Mouse (Mus musculus) thymus, postnatal 36 days (tissue): ENCODE results near the gene Cant1.

Experiments
- DNase-seq, 2 experiments: peaks; one replicate each; pipeline ENCODE4 v3.0.0; 2022; ENCODE audit warnings: mixed read lengths in 2 of 2

Cant1 gene

GRCm38 (mm10) chr11:118418834-118419504, at the start of gene Cant1:
TSS of gene Cant1 (minus strand) at chr11:118419086.
- peak; percentile 97 to 99 for DNase-seq

GRCm38 (mm10) chr11:118467441-118468035, 48.7 kb upstream of the Cant1 start:
- DNase-seq = peak; percentile 42 to 56

DNA sequence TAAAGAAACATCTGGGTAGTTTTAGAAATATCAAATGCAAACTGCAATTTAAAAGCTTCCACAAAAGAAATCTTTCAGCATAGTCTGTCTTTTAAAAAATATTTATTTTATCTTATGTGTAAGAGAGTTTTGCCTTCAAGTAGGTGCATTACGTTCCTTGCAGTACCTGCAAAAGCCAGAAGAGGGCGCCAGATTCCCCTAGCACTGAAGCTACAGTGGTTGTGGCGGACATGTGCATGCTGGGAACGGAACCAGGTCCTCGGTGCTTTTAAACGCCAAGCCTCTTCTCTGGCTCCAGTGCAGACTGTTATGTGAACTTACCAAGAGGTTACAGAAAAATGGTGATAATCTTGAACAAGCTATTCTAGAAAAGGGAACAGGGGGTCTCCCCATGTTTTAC, 41.4 kb upstream of the Cant1 start:
- peak; percentile 50 to 51 for DNase-seq

DNA sequence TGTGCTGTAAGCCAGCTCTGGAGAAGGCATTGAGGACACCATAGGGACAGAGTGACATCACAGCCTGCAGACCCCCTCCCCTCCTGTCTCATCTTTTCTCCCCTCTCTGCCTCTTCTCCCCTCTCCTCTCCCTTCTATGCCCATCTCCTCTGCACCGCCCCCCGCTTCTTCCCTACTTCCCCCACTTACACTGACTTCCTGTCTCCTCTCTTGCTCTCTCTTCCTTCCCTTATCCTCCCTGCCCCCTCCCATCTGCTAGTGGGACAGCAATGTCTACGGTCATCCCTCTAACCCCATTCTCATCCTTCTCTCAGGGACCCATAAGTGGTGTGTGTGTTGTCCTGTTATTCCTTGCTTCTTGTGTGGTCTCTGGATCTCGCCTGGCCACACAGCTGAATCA, 40.6 kb upstream of the Cant1 start:
- DNase-seq = peak; percentile 42 to 58

DNA sequence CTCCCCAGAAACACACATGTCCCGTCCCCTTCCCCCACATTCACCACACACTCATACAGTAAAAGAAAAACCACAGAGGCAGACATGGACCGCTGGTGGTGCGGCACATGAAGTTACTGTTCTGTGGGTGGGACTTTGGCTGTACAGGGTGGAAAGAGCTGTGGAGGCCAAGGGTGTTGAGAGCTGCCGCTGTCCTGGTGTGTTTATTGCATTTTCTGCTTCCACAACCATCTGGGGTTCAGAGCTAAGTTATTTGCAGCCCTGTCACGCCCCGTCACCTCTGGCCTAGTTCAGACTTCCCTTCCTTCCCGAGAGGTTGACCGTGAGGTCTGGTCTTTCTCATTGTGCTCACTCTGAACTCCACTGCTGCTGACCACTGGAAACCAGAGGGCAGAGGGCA, 40.2 kb upstream of the Cant1 start:
- peak; percentile 42 to 47 for DNase-seq

- DNase-seq = no peak
Measured at GRCm38 (mm10) chr11:118456937-118457336, 38.1 kb upstream of the Cant1 start.

GRCm38 (mm10) chr11:118455788-118456187, 36.9 kb upstream of the Cant1 start:
- no peak for DNase-seq

DNA sequence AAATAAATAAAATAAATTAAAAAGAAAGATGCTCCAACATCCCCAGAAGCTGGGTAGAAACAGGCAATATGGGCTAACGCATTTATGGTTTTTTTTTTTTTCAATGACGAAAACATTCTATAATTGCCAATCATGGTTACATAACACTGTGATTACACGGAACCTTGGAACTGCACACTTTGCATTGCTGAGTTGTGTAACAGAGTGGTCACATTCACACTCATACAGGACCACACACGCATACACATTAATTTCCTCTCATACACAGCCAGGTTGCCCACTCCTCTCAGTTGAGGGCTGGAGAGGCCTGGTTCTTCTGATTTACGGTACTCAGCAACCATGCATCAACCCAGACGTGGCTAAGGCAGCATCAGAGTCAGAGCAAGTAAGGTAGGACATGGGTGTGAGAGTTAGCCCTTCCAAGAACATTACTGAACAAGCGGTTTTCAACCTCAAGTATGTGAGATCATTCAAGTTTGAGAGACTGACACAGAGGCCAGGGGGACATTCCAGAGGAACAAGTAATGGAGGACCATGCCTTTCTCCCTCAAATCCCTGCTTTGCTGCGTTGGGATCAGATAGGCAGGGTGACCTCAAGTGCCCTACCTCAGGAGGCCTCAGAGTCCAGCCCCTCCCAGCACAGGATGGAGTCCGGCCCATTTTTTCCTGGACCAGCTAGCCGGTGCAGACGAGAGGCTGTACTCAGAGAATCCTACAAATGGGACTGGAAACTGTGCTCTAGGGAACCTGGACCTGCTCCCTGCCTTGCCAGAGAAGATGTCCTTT, 35.2 kb upstream of the Cant1 start:
- DNase-seq = no peak

GRCm38 (mm10) chr11:118452955-118453354, 34.1 kb upstream of the Cant1 start:
- no peak for DNase-seq

- no peak for DNase-seq
Measured at GRCm38 (mm10) chr11:118451211-118451610, 32.3 kb upstream of the Cant1 start.

DNA sequence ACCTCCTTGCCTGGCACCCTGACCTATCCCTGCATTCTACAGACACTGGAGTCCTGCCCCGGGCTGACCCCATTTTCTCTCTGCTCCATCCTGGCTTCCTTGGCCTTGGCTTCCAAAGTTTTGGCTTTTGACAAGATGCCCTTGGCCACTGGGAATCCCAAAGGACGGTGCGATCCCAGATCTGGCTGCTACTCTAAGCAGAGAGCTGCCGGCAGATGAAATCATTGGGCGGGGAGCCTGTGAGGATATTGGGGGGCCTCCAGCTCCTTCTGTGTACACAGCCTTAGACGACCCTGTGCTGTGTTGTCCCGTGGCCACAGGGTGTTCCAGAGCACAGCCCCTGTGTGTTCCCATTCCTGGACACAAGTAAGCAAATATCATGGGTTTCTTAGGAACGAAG, 29.5 kb upstream of the Cant1 start:
- DNase-seq = no peak

GRCm38 (mm10) chr11:118447346-118447745, 28.5 kb upstream of the Cant1 start:
- DNase-seq = no peak

GRCm38 (mm10) chr11:118445843-118446242, 27.0 kb upstream of the Cant1 start:
- peak; percentile 63 to 70 for DNase-seq

- peak; percentile 66 to 71 for DNase-seq
Measured at GRCm38 (mm10) chr11:118443201-118443970, 24.5 kb upstream of the Cant1 start.

DNA sequence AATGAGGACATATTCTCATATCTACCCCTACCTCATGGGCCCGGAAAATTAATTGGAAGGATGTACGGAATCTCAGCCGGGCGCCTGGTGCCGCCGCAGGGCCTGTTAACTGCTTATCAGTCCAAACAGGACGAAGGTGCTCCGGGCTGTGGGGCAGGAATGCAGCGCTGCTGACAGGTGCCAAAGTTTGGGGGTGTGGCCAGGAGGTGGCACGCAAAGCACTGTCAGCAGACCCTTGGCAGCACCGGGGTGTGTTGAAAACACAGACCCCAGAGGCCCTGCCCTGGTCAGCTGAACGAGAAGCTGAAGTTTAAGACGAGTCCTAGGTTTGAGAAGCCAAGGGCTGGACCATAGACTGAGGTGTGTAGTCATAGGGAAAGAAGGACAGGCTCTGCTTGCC, 23.8 kb upstream of the Cant1 start:
- DNase-seq = no peak

DNA sequence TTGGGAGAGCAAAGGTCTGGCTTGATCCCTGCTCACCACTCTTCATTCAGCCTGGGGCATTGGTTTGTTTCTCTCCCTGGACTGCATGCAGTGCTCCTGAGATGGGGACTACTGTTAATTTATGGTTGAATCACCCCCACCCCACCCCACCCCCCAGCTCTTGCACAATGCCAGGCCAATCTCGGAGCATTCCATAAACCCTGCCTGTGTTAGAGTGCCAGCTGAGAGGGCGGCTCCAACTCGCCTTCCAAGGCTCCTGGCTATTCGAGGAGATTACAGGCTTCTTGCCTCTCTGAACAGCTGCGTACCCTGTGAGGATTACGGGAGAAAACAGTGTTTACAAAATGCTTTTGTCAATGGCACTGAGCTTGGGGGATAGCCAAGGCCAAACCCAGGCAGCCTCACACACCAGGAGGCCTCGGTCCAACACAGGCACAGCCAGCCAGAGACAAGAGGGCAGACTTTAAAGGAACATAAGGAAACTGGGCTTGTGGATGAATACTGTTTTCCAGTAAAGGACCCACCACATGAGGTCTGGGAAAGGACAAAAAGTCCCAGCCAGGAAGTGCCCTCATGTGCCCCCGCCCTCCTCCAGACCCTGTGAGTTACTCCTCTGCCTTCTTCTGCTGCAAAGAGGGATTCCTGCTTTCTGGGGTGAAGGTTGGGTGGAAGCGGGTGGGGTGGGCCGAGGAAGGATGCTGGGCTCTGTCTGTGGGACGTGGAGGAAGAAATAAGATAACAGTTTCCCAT, 20.0 kb upstream of the Cant1 start:
- no peak for DNase-seq

GRCm38 (mm10) chr11:118436471-118436935, 17.6 kb upstream of the Cant1 start:
- DNase-seq = no peak

- DNase-seq = no peak
Measured at GRCm38 (mm10) chr11:118434093-118434492, 15.2 kb upstream of the Cant1 start.

GRCm38 (mm10) chr11:118433398-118433868, 14.5 kb upstream of the Cant1 start:
- no peak for DNase-seq

- DNase-seq = no peak
Measured at GRCm38 (mm10) chr11:118431100-118431948, 12.4 kb upstream of the Cant1 start.

DNA sequence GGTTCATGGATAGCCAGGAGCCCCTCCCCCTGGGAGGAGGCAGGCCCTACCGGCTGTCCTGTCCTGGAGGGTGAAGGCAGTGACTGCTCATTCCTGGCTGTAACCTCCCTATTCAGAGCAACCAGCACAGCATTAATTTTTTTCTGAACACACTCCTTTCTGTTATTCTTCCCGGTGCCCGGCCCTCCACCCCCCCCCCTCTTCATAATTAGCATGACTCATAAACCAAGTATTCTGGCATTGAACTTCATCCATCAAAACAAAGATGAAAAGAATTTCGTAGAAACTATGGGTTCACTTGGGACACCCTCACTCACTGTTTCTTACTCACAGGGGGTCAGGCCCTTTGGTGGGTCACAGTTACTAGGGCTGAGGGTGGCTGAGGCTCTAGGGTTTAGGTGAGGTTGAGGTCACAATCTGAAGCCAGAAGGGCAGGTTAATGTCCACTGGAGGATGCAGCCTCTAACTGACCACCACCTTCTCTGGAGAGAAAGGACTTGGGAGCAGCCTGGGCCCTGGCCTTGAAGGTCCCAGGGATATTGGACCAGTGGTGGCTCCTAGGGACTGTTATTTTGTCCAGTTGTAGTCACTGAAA, 11.5 kb upstream of the Cant1 start:
- no peak for DNase-seq
